Mouse (Mus musculus): ENCODE data around the gene Slc44a1. TPM values are rescaled to one million over a fixed set of nuclear protein-coding genes. Genes with fewer than 3 reads are reported as not detected.

Gene Slc44a1
- polyA plus RNA-seq, 1 experiment from 2014 or later: 19.5 TPM

- Histone ChIP-seq H3K36me3 (ENCODE audit: control insufficient read depth, insufficient read depth, low read length) (no peaks in the 10 kb centered on the region), H3K9me3 (replicated peaks; ENCODE audit: control insufficient read depth, low read length) (no peaks in the 10 kb centered on the region), H3K9ac (ENCODE audit: low read depth, low read length) (no peak overlapping the region), H3K27me3 (ENCODE audit: control insufficient read depth, insufficient read depth, low read length) (no peaks in the 10 kb centered on the region), H3K4me1 (ENCODE audit: control insufficient read depth, insufficient read depth, low read length) (peaks cover 12% of the 10 kb centered on the region), H3K4me3 (ENCODE audit: low read depth, low read length) (no peak overlapping the region), H3K27ac (ENCODE audit: low read depth, low read length) (no peak overlapping the region), H3K4me2 (no peak overlapping the region)
- 95% methylated on average over 1 of the region's 1 CpGs for WGBS (ENCODE audit: insufficient replicate concordance)
- no peak for ATAC-seq (replicated peaks; ENCODE audit: insufficient number of reproducible peaks, low FRiP score, low TSS enrichment)
These were observed 25.7 kb downstream of the Slc44a1 start for GRCm38 (mm10) chr4:53465887-53466286.

DNA sequence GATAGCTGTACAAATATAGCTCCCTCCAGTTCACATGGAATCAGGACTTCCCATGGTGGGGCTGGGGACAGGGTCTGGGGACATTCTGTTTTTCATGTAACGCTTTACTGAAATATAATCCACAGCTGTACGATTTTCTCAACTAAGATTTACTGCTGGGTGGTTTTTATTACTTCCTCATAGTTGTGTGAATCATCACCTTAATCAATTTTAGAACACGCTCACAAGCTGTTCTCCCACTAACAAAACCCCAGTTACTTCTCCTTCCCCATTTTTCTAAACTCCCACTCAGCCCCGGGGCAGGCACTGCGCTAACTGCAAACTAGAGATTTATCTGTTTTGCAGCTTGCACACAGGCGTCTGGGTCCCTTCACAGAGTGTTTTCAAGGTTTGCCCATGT is 28.8 kb downstream of the Slc44a1 start:
- ATAC-seq (replicated peaks; ENCODE audit: insufficient number of reproducible peaks, low FRiP score, low TSS enrichment): no peak
- H3K4me1 ChIP-seq (ENCODE audit: control insufficient read depth, insufficient read depth, low read length): peaks cover 3% of the 10 kb centered on the region; the same call in 1 of the 2 replicates
- 78% methylated on average over 6 of the region's 6 CpGs for WGBS (ENCODE audit: insufficient replicate concordance)

GRCm38 (mm10) chr4:53474109-53474508 is 33.9 kb downstream of the Slc44a1 start:
- H3K4me2 ChIP-seq: no peak overlapping the region
- no peak overlapping the region for H3K4me3 ChIP-seq (ENCODE audit: low read depth, low read length)
- H3K9ac ChIP-seq (ENCODE audit: low read depth, low read length): no peak overlapping the region
- H3K27me3 ChIP-seq (ENCODE audit: control insufficient read depth, insufficient read depth, low read length): no peaks in the 10 kb centered on the region
- H3K4me1 ChIP-seq (ENCODE audit: control insufficient read depth, insufficient read depth, low read length): peaks cover 3% of the 10 kb centered on the region; the same call in 1 of the 2 replicates
- no peak for ATAC-seq (replicated peaks; ENCODE audit: insufficient number of reproducible peaks, low FRiP score, low TSS enrichment)
- no peak overlapping the region for H3K27ac ChIP-seq (ENCODE audit: low read depth, low read length)
- H3K36me3 ChIP-seq (ENCODE audit: control insufficient read depth, insufficient read depth, low read length): no peaks in the 10 kb centered on the region; the same call in 1 of the 2 replicates
- no peaks in the 10 kb centered on the region for H3K9me3 ChIP-seq (replicated peaks; ENCODE audit: control insufficient read depth, low read length)

More for the DNA sequence above, 28.8 kb downstream of the Slc44a1 start:
- Histone ChIP-seq H3K9me3 (replicated peaks; ENCODE audit: control insufficient read depth, low read length) (no peaks in the 10 kb centered on the region), H3K27me3 (ENCODE audit: control insufficient read depth, insufficient read depth, low read length) (no peaks in the 10 kb centered on the region), H3K4me3 (ENCODE audit: low read depth, low read length) (no peak overlapping the region), H3K4me2 (no peak overlapping the region), H3K9ac (ENCODE audit: low read depth, low read length) (no peak overlapping the region), H3K36me3 (ENCODE audit: control insufficient read depth, insufficient read depth, low read length) (no peaks in the 10 kb centered on the region; the same call in 1 of the 2 replicates), H3K27ac (ENCODE audit: low read depth, low read length) (no peak overlapping the region)

- Histone ChIP-seq H3K36me3 (ENCODE audit: control insufficient read depth, insufficient read depth, low read length) (no peaks in the 10 kb centered on the region; the same call in 1 of the 2 replicates), H3K27ac (ENCODE audit: low read depth, low read length) (no peak overlapping the region)
These were observed 35.2 kb downstream of the Slc44a1 start for GRCm38 (mm10) chr4:53475230-53475952.

DNA sequence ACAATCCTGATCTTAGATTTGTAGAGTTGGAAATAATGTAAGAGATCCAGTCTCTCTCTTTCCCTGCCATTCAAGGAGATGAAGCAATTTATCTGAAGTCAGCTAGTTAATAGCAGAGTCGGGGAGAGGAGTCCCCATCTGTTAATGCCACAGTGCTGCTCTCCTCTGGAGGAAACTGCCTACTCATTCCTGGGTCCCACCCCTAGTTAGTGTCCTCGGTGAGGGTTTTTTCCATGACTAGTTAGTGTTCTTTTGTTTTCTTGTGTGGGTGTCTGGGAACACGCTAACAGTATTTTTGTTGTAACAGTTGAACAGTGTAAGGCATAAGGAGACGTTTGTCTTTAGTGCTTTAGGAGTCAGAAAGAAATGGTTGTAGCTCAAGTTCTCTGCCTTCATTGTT is 38.4 kb downstream of the Slc44a1 start:
- WGBS (ENCODE audit: insufficient replicate concordance): 78% methylated on average over 4 of the region's 4 CpGs

More at GRCm38 (mm10) chr4:53475230-53475952, 35.2 kb downstream of the Slc44a1 start:
- no peaks in the 10 kb centered on the region for H3K9me3 ChIP-seq (replicated peaks; ENCODE audit: control insufficient read depth, low read length)
- no peaks in the 10 kb centered on the region for H3K27me3 ChIP-seq (ENCODE audit: control insufficient read depth, insufficient read depth, low read length)
- no peak overlapping the region for H3K9ac ChIP-seq (ENCODE audit: low read depth, low read length)
- WGBS (ENCODE audit: insufficient replicate concordance): 82% methylated on average over 20 of the region's 20 CpGs
- no peak overlapping the region for H3K4me3 ChIP-seq (ENCODE audit: low read depth, low read length)
- no peak overlapping the region for H3K4me2 ChIP-seq
- H3K4me1 ChIP-seq (ENCODE audit: control insufficient read depth, insufficient read depth, low read length): peaks cover 3% of the 10 kb centered on the region; the same call in 1 of the 2 replicates
- ATAC-seq (replicated peaks; ENCODE audit: insufficient number of reproducible peaks, low FRiP score, low TSS enrichment): no peak

GRCm38 (mm10) chr4:53487216-53488188 is 47.3 kb downstream of the Slc44a1 start:
- Histone ChIP-seq H3K9me3 (replicated peaks; ENCODE audit: control insufficient read depth, low read length) (no peaks in the 10 kb centered on the region), H3K4me1 (ENCODE audit: control insufficient read depth, insufficient read depth, low read length) (no peaks in the 10 kb centered on the region; the same call in 1 of the 2 replicates), H3K36me3 (ENCODE audit: control insufficient read depth, insufficient read depth, low read length) (no peaks in the 10 kb centered on the region), H3K27ac (ENCODE audit: low read depth, low read length) (no peak overlapping the region), H3K4me3 (ENCODE audit: low read depth, low read length) (no peak overlapping the region), H3K4me2 (no peak overlapping the region), H3K9ac (ENCODE audit: low read depth, low read length) (no peak overlapping the region), H3K27me3 (ENCODE audit: control insufficient read depth, insufficient read depth, low read length) (no peaks in the 10 kb centered on the region)
- WGBS (ENCODE audit: insufficient replicate concordance): 62% methylated on average over 12 of the region's 12 CpGs
- no peak for ATAC-seq (replicated peaks; ENCODE audit: insufficient number of reproducible peaks, low FRiP score, low TSS enrichment)

More for the DNA sequence above, 38.4 kb downstream of the Slc44a1 start:
- H3K36me3 ChIP-seq (ENCODE audit: control insufficient read depth, insufficient read depth, low read length): no peaks in the 10 kb centered on the region
- H3K27ac ChIP-seq (ENCODE audit: low read depth, low read length): no peak overlapping the region
- H3K9me3 ChIP-seq (replicated peaks; ENCODE audit: control insufficient read depth, low read length): no peaks in the 10 kb centered on the region
- H3K4me1 ChIP-seq (ENCODE audit: control insufficient read depth, insufficient read depth, low read length): no peaks in the 10 kb centered on the region
- no peak overlapping the region for H3K4me3 ChIP-seq (ENCODE audit: low read depth, low read length)
- no peak overlapping the region for H3K9ac ChIP-seq (ENCODE audit: low read depth, low read length)
- ATAC-seq (replicated peaks; ENCODE audit: insufficient number of reproducible peaks, low FRiP score, low TSS enrichment): no peak
- H3K27me3 ChIP-seq (ENCODE audit: control insufficient read depth, insufficient read depth, low read length): no peaks in the 10 kb centered on the region
- H3K4me2 ChIP-seq: no peak overlapping the region

DNA sequence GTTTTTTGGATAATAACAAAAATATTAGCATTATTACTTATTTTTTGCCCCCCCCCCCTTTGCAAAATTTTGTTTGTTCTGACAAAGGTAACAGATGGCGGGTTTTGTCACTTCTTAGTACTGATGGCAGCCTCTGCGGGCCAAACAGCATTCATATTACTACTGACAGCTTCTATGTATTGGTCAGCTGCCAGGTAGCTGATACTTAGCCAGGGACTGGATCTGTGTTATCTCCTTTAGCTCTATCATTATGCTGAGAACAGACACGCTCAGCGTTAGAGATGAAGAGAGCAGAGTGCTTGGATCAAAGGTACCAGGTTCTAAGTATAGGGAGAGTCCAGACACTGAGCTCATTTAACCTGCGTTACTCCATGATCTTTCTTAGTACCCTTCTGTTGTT is 48.6 kb downstream of the Slc44a1 start:
- no peaks in the 10 kb centered on the region for H3K9me3 ChIP-seq (replicated peaks; ENCODE audit: control insufficient read depth, low read length)
- 59% methylated on average over 5 of the region's 5 CpGs for WGBS (ENCODE audit: insufficient replicate concordance)
- no peaks in the 10 kb centered on the region; the same call in 1 of the 2 replicates for H3K4me1 ChIP-seq (ENCODE audit: control insufficient read depth, insufficient read depth, low read length)
- H3K27ac ChIP-seq (ENCODE audit: low read depth, low read length): no peak overlapping the region
- H3K9ac ChIP-seq (ENCODE audit: low read depth, low read length): no peak overlapping the region
- ATAC-seq (replicated peaks; ENCODE audit: insufficient number of reproducible peaks, low FRiP score, low TSS enrichment): no peak
- H3K36me3 ChIP-seq (ENCODE audit: control insufficient read depth, insufficient read depth, low read length): no peaks in the 10 kb centered on the region
- H3K4me2 ChIP-seq: no peak overlapping the region
- H3K27me3 ChIP-seq (ENCODE audit: control insufficient read depth, insufficient read depth, low read length): no peaks in the 10 kb centered on the region
- H3K4me3 ChIP-seq (ENCODE audit: low read depth, low read length): no peak overlapping the region

DNA sequence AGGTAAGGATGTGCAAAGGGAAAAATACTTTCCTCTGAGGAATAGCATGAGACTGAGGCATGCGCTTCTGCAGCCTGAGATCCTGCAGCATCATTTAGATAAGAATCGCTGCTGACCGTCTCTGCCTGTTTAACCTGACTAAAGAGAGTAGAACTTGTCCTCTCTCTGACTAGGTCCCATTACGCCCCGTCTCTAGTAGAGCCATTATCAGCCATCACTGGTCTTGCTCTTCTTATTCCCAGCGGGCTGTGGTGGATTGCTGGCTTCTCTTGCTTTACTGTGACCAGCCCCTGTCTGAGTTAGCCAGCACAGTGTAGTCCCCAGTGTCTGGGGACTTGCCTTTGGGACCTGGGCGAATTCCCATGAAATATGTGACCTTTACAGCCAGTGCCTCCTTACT is 50.2 kb downstream of the Slc44a1 start:
- Histone ChIP-seq H3K27ac (ENCODE audit: low read depth, low read length) (no peak overlapping the region), H3K9ac (ENCODE audit: low read depth, low read length) (no peak overlapping the region), H3K36me3 (ENCODE audit: control insufficient read depth, insufficient read depth, low read length) (no peaks in the 10 kb centered on the region; the same call in 1 of the 2 replicates), H3K4me3 (ENCODE audit: low read depth, low read length) (no peak overlapping the region), H3K9me3 (replicated peaks; ENCODE audit: control insufficient read depth, low read length) (no peaks in the 10 kb centered on the region), H3K27me3 (ENCODE audit: control insufficient read depth, insufficient read depth, low read length) (no peaks in the 10 kb centered on the region), H3K4me2 (no peak overlapping the region), H3K4me1 (ENCODE audit: control insufficient read depth, insufficient read depth, low read length) (peaks cover 4% of the 10 kb centered on the region)
- WGBS (ENCODE audit: insufficient replicate concordance): 63% methylated on average over 7 of the region's 7 CpGs
- no peak for ATAC-seq (replicated peaks; ENCODE audit: insufficient number of reproducible peaks, low FRiP score, low TSS enrichment)

All from heart, embryonic 11.5 days (tissue).